Mouse (Mus musculus) limb, embryonic 14.5 days (tissue): ENCODE data around the gene Mrpl52. TPM values are rescaled to one million over a fixed set of nuclear protein-coding genes. Genes with fewer than 3 reads are reported as not detected.
A peak's percentile ranks its signal among the peaks of the same experiment; 100 is the strongest.

Experiments used
- ATAC-seq: fragments of 200-750 bp; cut with Nextera tagmentation; 2 replicates; pipeline ENCODE4 v1.8.0; 2017; ENCODE audit warnings: low read depth, moderate number of reproducible peaks, moderate TSS enrichment; ENCODE audit not compliant: low FRiP score
- DNase-seq: peaks from one replicate; pipeline ENCODE4 v3.0.0-alpha.2; 2015; ENCODE audit warnings: low spot score
- H3K27ac ChIP-seq: fragments of 300-500 bp; sonication (generic); replicated peaks from 2 replicates; pipeline ENCODE4 v1.5.1; 2014; ENCODE audit warnings: low read depth, mild to moderate bottlenecking, low read length, moderate library complexity, mixed read lengths
- H3K27me3 ChIP-seq: fragments of 300-500 bp; sonication (generic); 2 replicates; pipeline ENCODE4 v1.6.1; 2014; ENCODE audit warnings: low read length, mixed read lengths; ENCODE audit not compliant: control insufficient read depth, insufficient read depth
- H3K36me3 ChIP-seq: fragments of 300-500 bp; sonication (generic); 2 replicates; pipeline ENCODE4 v1.6.1; 2014; ENCODE audit warnings: mild to moderate bottlenecking, low read length, moderate library complexity, mixed read lengths; ENCODE audit not compliant: control insufficient read depth, insufficient read depth
- H3K4me1 ChIP-seq: fragments of 300-500 bp; sonication (generic); 2 replicates; pipeline ENCODE4 v1.6.1; 2014; ENCODE audit warnings: antibody characterized with exemption, low read length, mixed read lengths; ENCODE audit not compliant: control insufficient read depth, insufficient read depth
- H3K4me2 ChIP-seq: fragments of 300-500 bp; sonication (generic); replicated peaks from 2 replicates; pipeline ENCODE4 v1.6.1; 2014; ENCODE audit warnings: low read depth, mild to moderate bottlenecking, low read length, moderate library complexity; ENCODE audit not compliant: severe bottlenecking
- H3K4me3 ChIP-seq: fragments of 300-500 bp; sonication (generic); replicated peaks from 2 replicates; pipeline ENCODE4 v1.5.1; 2014; ENCODE audit warnings: low read length
- H3K9ac ChIP-seq: fragments of 300-500 bp; sonication (generic); 2 replicates; pipeline ENCODE4 v1.6.1; 2014; ENCODE audit warnings: mild to moderate bottlenecking, low read depth, low read length, moderate library complexity; ENCODE audit not compliant: severe bottlenecking
- H3K9me3 ChIP-seq: fragments of 300-500 bp; sonication (generic); 2 replicates; pipeline ENCODE4 v1.6.1; 2016; ENCODE audit warnings: low read length; ENCODE audit not compliant: control insufficient read depth
- POLR2A ChIP-seq: fragments of 200-500 bp; IDR thresholded peaks from 2 replicates; pipeline ENCODE4 v1.8.0; 2012; ENCODE audit warnings: inconsistent platforms, mild to moderate bottlenecking, moderate library complexity, borderline replicate concordance; ENCODE audit not compliant: insufficient read depth, insufficient read length; ENCODE audit errors: extremely low read depth
- WGBS: fragments of 180-500 bp; shearing (Covaris S2); extraction: QIAGEN DNeasy Blood & Tissue Kit; methylation state at CpG from one replicate; pipeline ENCODE4 v1.1.7; 2014; 5-methylcytosine and 5-hydroxymethylcytosine counted together
- polyA plus RNA-seq, 2 experiments: library from polyadenylated mRNA; depleted of rRNA in 1 of 2; stranded (reverse) in 1 of 2; unstranded in 1 of 2; fragments of >200 nt; fragmentation: Nextera tagmentation in 1 of 2; extraction: Ambion mirVana in 1 of 2; gene quantifications; 2 replicates each; pipeline versions ENCODE4 v1.2.1 to v1.2.3; 2012 to 2014

Mrpl52 gene
- polyA plus RNA-seq, 2 experiments: 216 to 265 TPM

DNA sequence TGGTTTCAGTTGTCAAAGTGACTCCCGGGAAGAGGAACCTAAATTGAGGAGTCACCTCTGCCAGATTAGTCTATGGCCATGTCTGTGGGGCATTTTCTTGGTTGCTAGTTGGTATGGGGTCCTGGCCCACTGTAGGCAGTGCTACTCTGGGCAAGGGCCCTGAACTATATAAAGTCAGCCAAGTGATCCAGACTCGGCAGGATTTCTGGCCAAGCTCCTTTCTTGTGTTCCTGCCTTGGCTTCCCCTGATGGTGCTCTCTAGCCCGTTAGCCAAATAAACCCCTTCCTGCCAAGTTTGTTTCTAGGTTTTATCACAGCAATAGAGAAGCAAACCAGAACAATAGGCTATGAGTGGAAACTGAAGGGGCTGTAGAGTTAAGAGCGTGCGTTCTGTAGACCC is 48.0 kb downstream of the Mrpl52 start:
- no peak for TF ChIP-seq POLR2A
- Histone ChIP-seq H3K4me2 (no peak overlapping the region), H3K9me3 (0 out of 2 replicates have a peak, but pooled peaks cover 3% of the 10 kb centered on the region), H3K27ac (no peak overlapping the region), H3K4me3 (no peak overlapping the region), H3K36me3 (peaks cover 9% of the 10 kb centered on the region), H3K4me1 (peaks cover 15% of the 10 kb centered on the region), H3K9ac (no peak overlapping the region), H3K27me3 (peaks cover 14% of the 10 kb centered on the region)
- DNase-seq: no peak
- ATAC-seq: no peak
- WGBS: 84% methylated on average over 5 of the region's 5 CpGs

DNA sequence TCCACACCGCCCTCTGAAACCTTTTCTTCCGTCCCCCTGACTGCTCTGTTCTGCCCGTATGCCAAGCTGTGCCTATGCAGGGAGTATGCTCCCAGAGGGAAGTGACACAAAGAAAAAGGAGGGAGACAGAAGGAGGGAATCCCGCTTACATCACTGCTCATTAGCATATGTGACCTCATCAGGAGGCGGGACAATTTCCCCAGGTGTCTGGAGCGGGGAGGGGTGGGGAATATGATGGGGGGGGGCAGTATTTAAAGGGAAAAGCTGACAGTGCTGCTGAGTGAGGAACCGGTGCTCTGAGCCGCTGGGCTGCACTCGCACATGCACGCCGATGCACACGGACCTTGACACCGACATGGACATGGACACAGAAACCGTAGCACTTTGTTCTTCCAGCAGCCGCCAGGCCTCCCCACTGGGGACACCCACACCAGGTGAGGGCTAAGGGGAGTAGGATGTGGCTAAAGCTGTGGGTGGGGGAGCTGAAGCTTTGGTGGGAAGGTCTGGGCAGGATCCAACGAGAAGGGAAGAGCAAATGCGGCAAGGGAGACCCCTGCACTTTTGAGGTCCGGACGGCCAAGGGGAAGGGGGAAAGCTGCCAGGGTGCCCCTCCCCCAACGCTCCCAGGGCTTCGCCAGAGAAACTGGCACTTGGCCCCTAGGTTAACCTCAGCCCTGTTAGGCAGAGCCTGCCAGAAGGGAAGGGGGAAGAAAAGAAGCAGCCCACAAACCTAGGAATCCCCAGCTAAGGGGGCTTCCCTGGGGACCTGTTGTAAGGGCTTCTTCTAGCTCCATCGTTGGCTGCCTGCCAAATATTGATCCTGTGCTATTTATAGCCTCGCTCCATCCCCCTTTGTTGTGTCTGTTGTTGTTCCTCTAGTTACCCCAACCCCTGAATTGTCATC is 49.5 kb downstream of the Mrpl52 start, which contains the start of gene Rem2:
Gene Rem2 (plus strand): TSS at position 160 of the 904 bp plus-strand sequence.
- H3K4me1 ChIP-seq: peaks cover 15% of the 10 kb centered on the region
- no peak for TF ChIP-seq POLR2A
- peak; percentile 35 for ATAC-seq

DNA sequence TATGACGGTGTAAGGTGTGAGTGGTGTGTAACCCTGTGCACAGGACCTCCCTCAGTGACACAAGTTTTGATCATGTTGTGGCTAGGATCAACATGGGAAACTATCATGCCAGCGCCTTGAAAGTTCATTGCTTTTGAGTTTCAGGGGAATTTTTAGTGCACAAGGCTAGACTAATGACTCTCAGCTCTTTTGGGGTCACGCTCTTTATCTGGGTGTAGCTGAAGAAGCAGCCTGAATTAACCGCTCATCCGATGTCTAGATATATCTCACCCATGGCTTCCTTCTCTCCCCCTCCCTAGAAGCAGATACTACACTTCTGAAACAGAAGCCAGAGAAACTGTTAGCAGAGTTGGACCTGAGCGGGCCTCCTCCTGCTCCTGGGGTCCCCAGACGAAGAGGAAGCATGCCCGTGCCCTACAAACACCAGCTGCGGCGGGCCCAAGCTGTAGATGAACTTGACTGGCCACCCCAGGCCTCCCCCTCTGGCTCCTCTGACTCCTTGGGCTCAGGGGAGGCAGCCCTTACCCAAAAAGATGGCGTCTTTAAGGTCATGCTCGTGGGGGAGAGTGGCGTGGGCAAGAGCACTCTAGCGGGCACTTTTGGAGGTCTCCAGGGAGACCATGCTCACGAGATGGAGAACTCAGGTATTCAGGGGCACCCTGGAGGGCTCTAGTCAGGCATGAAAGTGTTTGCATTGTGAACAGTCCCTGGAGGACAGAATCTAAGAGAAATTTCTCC is 50.6 kb downstream of the Mrpl52 start:
- no peak overlapping the region for H3K9ac ChIP-seq
- no peak overlapping the region; the same call in 1 of the 2 replicates for H3K4me2 ChIP-seq
- H3K27ac ChIP-seq: no peak overlapping the region
- DNase-seq (no peak), ATAC-seq (no peak)
- peaks cover 15% of the 10 kb centered on the region for H3K4me1 ChIP-seq
- peaks cover 16% of the 10 kb centered on the region for H3K27me3 ChIP-seq
- no peaks in the 10 kb centered on the region for H3K36me3 ChIP-seq
- no peak for TF ChIP-seq POLR2A
- no peak overlapping the region for H3K4me3 ChIP-seq
- WGBS: 79% methylated on average over 15 of the region's 15 CpGs
- H3K9me3 ChIP-seq: no peaks in the 10 kb centered on the region

More for the DNA sequence above, 49.5 kb downstream of the Mrpl52 start, which contains the start of gene Rem2:
- no peak within 1 kb of the TSS for H3K27ac ChIP-seq
- WGBS: 1% methylated on average over 23 of the region's 23 CpGs
- H3K27me3 ChIP-seq: peaks cover 16% of the 10 kb centered on the region
- peak within 1 kb of the TSS; percentile 89 for H3K4me2 ChIP-seq
- H3K9ac ChIP-seq: peak within 1 kb of the TSS; percentile 54
- DNase-seq: peak; percentile 75
- H3K4me3 ChIP-seq: peak within 1 kb of the TSS; percentile 42
- 0 out of 2 replicates have a peak, but pooled peaks cover 3% of the 10 kb centered on the region for H3K9me3 ChIP-seq
- H3K36me3 ChIP-seq: no peaks in the 10 kb centered on the region

Other genes with a start within 250 kb of the Mrpl52 start
- gene Dad1, start 172.8 kb upstream of the Mrpl52 start, polyA plus RNA-seq (2012; rRNA removed): 248 and 505 TPM in 2 replicates
- 404 and 419 TPM in 2 replicates for gene Dad1, start 172.8 kb upstream of the Mrpl52 start, polyA plus RNA-seq (2014; fragmentation: Nextera tagmentation; extraction: Ambion mirVana)
- 27.7 and 31.9 TPM in 2 replicates for gene Abhd4, start 172.7 kb upstream of the Mrpl52 start, polyA plus RNA-seq (2012; rRNA removed)
- 58.4 and 58.7 TPM in 2 replicates for gene Abhd4, start 172.7 kb upstream of the Mrpl52 start, polyA plus RNA-seq (2014; fragmentation: Nextera tagmentation; extraction: Ambion mirVana)
- gene Olfr49, start 142.0 kb upstream of the Mrpl52 start, polyA plus RNA-seq (2012; rRNA removed): not detected in 2 replicates
- not detected in 2 replicates for gene Olfr49, start 142.0 kb upstream of the Mrpl52 start, polyA plus RNA-seq (2014; fragmentation: Nextera tagmentation; extraction: Ambion mirVana)
- gene Oxa1l, start 66.1 kb upstream of the Mrpl52 start, polyA plus RNA-seq (2012; rRNA removed): 82.1 and 106 TPM in 2 replicates
- 49.4 and 52.7 TPM in 2 replicates for gene Oxa1l, start 66.1 kb upstream of the Mrpl52 start, polyA plus RNA-seq (2014; fragmentation: Nextera tagmentation; extraction: Ambion mirVana)
- 7.4 and 11.1 TPM in 2 replicates for gene Slc7a7, start 9.1 kb upstream of the Mrpl52 start, polyA plus RNA-seq (2012; rRNA removed)
- 4.5 and 5.6 TPM in 2 replicates for gene Slc7a7, start 9.1 kb upstream of the Mrpl52 start, polyA plus RNA-seq (2014; fragmentation: Nextera tagmentation; extraction: Ambion mirVana)
- 385 and 418 TPM in 2 replicates for gene Mmp14, start 4.7 kb downstream of the Mrpl52 start, polyA plus RNA-seq (2012; rRNA removed)
- 251 and 273 TPM in 2 replicates for gene Mmp14, start 4.7 kb downstream of the Mrpl52 start, polyA plus RNA-seq (2014; fragmentation: Nextera tagmentation; extraction: Ambion mirVana)
- 45.7 and 55.7 TPM in 2 replicates for gene Lrp10, start 37.2 kb downstream of the Mrpl52 start, polyA plus RNA-seq (2012; rRNA removed)
- gene Lrp10, start 37.2 kb downstream of the Mrpl52 start, polyA plus RNA-seq (2014; fragmentation: Nextera tagmentation; extraction: Ambion mirVana): 40.7 and 40.9 TPM in 2 replicates
- gene Rem2, start 49.2 kb downstream of the Mrpl52 start, polyA plus RNA-seq (2012; rRNA removed): 1.7 TPM in 2 replicates
- 1.4 and 2.1 TPM in 2 replicates for gene Rem2, start 49.2 kb downstream of the Mrpl52 start, polyA plus RNA-seq (2014; fragmentation: Nextera tagmentation; extraction: Ambion mirVana)
- gene Prmt5, start 90.6 kb downstream of the Mrpl52 start, polyA plus RNA-seq (2012; rRNA removed): 72.7 and 77.0 TPM in 2 replicates
- gene Prmt5, start 90.6 kb downstream of the Mrpl52 start, polyA plus RNA-seq (2014; fragmentation: Nextera tagmentation; extraction: Ambion mirVana): 68.5 and 74.3 TPM in 2 replicates
- 33.8 and 39.4 TPM in 2 replicates for gene Haus4, start 127.7 kb downstream of the Mrpl52 start, polyA plus RNA-seq (2012; rRNA removed)
- gene Haus4, start 127.7 kb downstream of the Mrpl52 start, polyA plus RNA-seq (2014; fragmentation: Nextera tagmentation; extraction: Ambion mirVana): 45.1 and 46.8 TPM in 2 replicates
- gene Ajuba, start 150.6 kb downstream of the Mrpl52 start, polyA plus RNA-seq (2012; rRNA removed): 61.4 and 66.1 TPM in 2 replicates
- 18.1 and 24.2 TPM in 2 replicates for gene Ajuba, start 150.6 kb downstream of the Mrpl52 start, polyA plus RNA-seq (2014; fragmentation: Nextera tagmentation; extraction: Ambion mirVana)
- gene 4931414P19Rik, start 179.1 kb downstream of the Mrpl52 start, polyA plus RNA-seq (2012; rRNA removed): 13.5 and 14.0 TPM in 2 replicates
- 4.4 and 7.3 TPM in 2 replicates for gene 4931414P19Rik, start 179.1 kb downstream of the Mrpl52 start, polyA plus RNA-seq (2014; fragmentation: Nextera tagmentation; extraction: Ambion mirVana)
- gene Psmb5, start 191.1 kb downstream of the Mrpl52 start, polyA plus RNA-seq (2012; rRNA removed): 196 and 235 TPM in 2 replicates
- 357 and 375 TPM in 2 replicates for gene Psmb5, start 191.1 kb downstream of the Mrpl52 start, polyA plus RNA-seq (2014; fragmentation: Nextera tagmentation; extraction: Ambion mirVana)
- 0.01 and 0.09 TPM in 2 replicates for gene Psmb11, start 194.5 kb downstream of the Mrpl52 start, polyA plus RNA-seq (2012; rRNA removed)
- not detected in 2 replicates for gene Psmb11, start 194.5 kb downstream of the Mrpl52 start, polyA plus RNA-seq (2014; fragmentation: Nextera tagmentation; extraction: Ambion mirVana)
- gene Gm17606, start 214.0 kb downstream of the Mrpl52 start, polyA plus RNA-seq (2012; rRNA removed): not detected in 2 replicates
- gene Gm17606, start 214.0 kb downstream of the Mrpl52 start, polyA plus RNA-seq (2014; fragmentation: Nextera tagmentation; extraction: Ambion mirVana): not detected in 2 replicates
- 50.0 and 74.9 TPM in 2 replicates for gene Cdh24, start 214.5 kb downstream of the Mrpl52 start, polyA plus RNA-seq (2012; rRNA removed)
- 5.7 and 6.4 TPM in 2 replicates for gene Cdh24, start 214.5 kb downstream of the Mrpl52 start, polyA plus RNA-seq (2014; fragmentation: Nextera tagmentation; extraction: Ambion mirVana)